Mouse (Mus musculus) lung, postnatal 14 days (tissue): ENCODE results near the gene Bcl2l12.

Source experiments
- DNase-seq: peaks from one replicate; pipeline ENCODE4 v3.0.0; 2021

Bcl2l12 gene

GRCm38 (mm10) chr7:44957183-44957835 lies 41.2 kb downstream of the Bcl2l12 start:
- DNase-seq = peak; percentile 61

DNA sequence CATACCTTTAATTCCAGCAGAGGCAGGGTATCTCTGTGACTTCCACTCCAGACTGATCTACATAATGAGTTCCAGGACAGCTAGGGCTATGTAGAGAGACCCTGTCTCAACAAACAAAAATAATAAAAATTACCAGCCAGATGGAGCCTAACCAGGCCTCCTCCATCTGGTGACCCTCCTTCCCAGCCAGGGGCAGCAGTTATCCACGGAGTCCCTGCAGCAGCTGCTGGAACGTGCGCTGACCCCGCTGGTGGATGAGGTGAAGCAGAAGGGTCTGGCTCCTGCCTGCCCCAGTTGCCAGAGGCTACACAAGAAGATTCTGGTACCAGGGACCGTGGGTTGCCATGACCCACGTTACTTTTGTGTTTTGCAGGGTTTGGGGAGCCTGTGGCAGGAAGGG lies 42.2 kb downstream of the Bcl2l12 start:
- no peak for DNase-seq

GRCm38 (mm10) chr7:44955628-44956027 lies 42.9 kb downstream of the Bcl2l12 start:
- DNase-seq = no peak

GRCm38 (mm10) chr7:44954091-44954885 lies 44.2 kb downstream of the Bcl2l12 start:
- DNase-seq = no peak

DNA sequence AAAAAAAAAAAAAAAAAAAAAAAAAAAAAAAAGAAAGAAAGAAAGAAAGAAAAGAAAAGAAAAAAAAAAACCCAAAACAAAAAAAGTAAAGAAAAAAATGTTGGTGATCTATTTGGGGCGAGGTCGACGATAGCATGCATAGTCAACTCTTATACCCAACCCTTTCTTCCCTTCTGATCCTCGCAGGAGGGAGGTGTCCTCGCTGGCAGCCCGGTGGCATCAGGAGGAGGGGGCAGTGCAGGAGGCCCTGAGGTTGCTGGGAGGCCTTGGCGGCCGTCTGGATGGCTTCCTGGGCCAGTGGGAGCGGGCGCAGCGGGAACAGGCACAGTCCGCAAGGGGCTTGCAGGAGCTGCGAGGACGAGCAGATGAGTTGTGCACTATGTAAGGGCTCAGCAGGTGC lies 45.0 kb downstream of the Bcl2l12 start:
- no peak for DNase-seq

DNA sequence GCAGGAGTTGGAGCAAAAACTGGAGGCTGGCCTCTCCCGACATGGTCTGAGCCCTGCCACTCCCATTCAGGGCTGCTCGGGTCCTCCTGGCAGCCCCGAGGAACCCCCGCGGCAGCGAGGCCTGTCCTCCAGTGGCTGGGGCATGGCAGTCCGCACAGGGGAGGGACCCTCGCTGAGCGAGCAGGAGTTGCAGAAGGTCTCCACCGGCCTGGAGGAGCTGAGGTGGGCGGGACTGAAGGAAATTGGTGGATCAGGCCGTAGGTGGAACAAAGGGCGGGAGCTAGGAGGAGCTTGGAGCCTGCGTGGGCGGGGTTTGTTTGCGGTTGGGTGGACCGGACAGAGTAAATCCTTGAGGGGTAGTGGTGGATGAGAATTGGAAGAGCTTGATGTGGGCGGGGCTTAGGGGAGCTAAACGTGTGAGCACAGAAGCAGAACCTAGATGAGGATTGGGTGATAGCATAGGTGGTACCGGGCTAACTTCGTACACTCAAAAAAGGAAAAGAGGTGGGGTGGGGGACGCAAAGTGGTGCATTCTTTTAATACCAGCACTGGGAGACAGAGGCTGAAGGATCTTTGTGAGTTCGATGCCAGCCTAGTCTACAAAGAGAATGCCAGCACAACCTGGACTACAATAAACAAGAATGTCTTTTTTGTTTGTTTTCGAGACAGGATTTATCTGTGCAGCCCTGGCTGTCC lies 45.8 kb downstream of the Bcl2l12 start:
- peak; percentile 94 for DNase-seq

DNA sequence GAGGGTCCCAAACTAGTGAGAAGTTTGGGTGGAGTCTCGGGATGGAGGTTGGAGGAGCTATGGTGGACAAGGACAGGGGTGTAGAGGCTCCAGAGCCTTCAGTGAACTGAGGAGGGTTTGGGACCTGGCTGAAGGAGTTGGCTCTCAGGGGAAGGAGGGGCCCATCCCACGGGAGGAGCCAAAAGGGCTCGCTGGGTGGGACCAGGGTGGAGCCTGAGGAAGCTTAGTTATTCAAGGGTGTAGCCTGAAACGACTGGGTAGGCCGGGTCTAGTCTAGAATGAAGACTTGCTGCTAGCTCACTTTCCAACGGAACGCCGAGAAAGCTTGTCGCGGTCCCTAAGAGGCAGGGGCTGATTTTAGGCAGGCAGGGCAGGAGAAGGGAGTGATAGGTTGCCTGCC lies 46.6 kb downstream of the Bcl2l12 start:
- DNase-seq = peak; percentile 81

GRCm38 (mm10) chr7:44949922-44950321 lies 48.6 kb downstream of the Bcl2l12 start:
- DNase-seq = no peak

DNA sequence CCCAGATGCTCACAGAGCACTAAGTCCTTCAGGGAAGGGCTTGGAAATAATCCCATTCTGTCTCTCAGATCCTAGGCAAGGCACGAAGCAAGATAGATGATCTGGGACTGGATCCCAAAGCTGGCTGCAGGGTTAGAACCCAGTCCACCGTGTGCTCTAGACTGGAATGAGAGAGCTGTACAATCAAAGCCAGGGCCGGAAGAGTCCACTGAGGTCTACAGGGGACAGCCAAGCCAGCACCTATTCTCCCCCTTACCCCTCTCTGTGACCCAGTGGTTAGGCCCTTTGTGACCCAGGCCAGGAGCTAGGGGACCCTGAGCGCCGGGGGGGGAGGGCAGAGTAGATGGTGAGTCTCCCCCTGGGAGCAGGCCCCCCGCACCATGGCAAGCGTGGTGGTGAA lies 55.6 kb downstream of the Bcl2l12 start, which contains the start of gene Tsks:
Gene Tsks, plus strand, starts transcription at position 301 of the 400 bp plus-strand sequence.
- DNase-seq = no peak
